Mouse (Mus musculus) heart, adult 9 months (tissue): ENCODE data around the gene Vmn2r63.
"Not testable (repeated sequence)": the region's sequence is repeated elsewhere in the genome, so short reads cannot be mapped to it uniquely, and the experiment has no call there.

Experiments
- DNase-seq, 2 experiments: peaks; one replicate each; pipeline ENCODE4 v3.0.0; 2022; ENCODE audit warnings: low spot score in 2 of 2

The Vmn2r63 gene

DNA sequence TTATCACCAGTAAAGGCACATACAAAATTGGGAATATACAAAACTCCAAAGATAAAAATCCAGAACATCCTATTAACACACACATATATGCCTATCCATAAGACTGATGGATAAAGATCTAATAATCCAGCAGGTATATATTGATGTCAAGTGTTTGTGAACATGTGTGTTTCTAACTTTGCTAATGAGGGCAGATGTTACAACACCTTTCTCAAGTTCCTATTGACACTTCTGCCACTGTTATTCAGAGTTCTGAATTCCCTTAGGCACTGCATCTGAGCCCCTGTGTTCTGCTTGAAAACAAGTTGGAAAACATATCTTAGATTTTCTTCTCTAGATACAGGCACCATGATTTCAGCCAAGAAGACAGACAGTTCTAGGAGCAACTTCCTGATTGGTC is at the start of gene Vmn2r63:
Gene Vmn2r63 (minus strand): TSS at position 101 of the 400 bp plus-strand sequence.
- not testable (repeated sequence) for DNase-seq

DNA sequence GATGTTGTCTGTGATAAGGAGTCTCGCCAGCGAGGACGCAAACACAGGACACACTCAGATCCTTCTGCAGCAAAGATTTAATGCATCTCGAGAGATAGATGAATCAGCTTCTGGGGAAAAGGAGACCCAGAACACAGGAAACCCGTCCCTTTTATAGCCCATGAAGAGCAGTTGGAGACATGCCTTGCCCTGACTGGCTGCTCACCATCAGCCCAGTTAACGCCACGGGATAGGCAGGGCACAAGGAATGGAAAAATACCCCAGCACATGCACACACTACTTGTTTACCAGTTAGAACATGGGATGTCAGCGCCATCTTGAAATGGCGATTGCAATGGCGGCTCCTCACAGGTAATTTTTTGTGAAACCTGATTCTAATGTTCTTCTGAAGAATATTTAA is 47.1 kb upstream of the Vmn2r63 start:
- no peak for DNase-seq

DNA sequence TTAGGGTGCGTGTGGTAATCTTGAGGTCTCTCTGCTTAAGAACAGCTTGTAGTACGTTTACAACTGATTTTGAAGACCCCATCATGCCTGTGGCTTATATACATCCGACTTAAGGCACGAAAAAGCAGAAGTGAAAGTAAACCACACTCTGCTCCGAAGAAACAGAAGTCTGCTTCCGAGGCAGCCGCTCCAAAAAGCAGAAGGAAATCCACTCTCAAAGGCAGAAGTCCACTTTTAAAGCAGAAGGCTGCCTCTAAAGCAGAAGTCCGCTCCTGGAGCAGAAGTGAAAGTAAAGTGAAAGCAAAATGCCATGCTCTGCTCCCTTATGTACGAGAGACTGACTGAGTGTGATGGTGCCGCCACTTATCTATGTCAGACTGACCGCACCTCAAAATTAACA is 46.5 kb upstream of the Vmn2r63 start:
- peak; percentile 6 to 14 for DNase-seq

DNA sequence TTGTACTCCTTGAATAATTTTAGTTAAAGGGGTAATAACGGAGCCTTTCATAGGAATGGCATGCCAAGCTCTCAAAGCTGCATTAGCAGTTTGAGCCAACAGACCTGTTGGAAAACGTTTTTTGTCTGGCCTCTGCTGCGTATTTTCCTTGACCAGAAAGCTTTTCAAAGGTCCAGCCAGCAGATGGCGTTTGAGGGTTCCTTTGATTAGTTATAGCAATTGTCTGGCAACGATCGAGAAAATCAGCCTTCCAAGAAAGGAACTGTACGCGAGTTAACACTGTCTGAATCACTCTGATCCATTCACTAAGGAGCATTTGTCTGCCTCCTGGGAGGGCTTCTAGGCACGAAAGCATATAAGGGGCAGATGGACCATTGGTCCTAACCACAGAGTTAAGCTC is 31.6 kb upstream of the Vmn2r63 start:
- DNase-seq: no peak

DNA sequence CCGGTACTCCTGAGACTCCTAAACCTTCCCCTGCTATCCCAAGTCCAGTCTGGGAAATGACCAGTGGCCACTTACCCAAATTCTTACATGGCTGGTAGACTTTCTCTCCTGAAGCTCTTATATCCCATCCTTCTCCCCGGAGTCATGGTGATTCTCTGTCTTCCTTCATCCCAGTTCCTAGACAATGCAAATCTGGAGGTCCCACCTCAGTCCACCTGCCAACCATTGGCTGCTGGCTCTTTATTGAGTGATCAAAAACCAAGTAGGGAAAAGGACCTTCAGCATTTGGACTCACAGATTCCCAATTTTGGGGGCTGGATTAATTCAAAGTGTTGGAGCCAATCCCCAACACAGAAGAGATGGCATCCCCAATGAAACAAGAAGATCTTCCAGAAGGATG is 35.6 kb downstream of the Vmn2r63 start:
- DNase-seq: not testable (repeated sequence)

DNA sequence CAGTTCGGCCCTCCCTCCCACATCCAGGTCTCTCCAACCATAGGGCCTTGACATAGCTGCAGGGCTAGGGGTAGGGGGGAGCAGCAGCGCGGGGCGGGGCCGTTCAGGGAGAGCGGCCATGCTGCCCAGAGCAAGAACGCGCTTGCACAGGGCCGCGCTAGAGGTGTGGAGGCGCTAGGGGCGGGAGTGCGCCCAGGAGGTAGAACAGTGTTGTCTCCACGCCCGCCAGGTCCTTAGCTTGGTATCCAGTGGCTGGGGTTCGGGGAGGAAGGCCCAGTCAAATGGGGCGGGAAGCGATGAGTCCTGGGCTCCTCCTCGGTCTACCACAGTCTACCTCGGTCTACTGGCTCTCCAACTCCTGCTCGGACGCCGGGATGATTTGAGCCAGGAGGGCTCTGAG is 55.5 kb downstream of the Vmn2r63 start:
- no peak for DNase-seq

DNA sequence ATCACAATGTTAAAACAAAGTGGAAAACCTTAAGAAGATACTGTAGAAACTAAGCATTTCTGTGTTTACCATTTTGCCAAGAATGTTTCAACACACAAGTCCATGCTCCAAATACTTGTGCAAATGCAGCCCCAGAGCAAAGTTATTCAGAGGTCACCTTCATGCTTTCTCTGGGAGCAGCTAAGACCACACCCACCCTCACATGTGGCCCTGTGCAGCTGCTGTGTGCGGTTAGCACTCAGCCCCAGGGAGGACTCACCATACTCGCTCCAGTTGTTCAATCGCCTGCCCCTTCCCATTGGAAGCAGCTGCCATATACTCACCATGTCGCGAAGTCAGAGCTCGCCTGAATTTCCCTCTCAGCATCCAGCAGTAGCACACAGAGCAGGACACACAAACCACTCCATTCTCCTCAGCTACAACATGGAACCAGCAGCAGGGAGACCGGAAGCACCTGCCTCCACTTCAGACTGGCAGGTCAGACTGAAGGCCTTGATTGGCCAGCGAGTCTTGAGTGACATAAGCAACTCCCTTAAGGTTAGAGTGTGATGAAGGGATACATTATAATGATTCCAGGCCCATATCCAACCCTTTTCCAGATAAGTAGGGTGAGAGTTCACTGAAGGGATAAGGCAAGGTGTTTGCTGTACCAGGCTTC is 66.7 kb downstream of the Vmn2r63 start, which contains the start of gene Gm2381:
Gene Gm2381 (minus strand): TSS at position 434 of the 658 bp plus-strand sequence.
- DNase-seq: not testable (repeated sequence)
